Mouse (Mus musculus): ENCODE measurements around the gene Tifab. TPM values are rescaled to one million over a fixed set of nuclear protein-coding genes. Genes with fewer than 3 reads are reported as not detected.
A peak's percentile ranks its signal among the peaks of the same experiment; 100 is the strongest.

Tifab gene
- 1.3 and 1.7 TPM in 2 replicates for polyA plus RNA-seq (2016; fragmentation: Nextera tagmentation; extraction: Ambion mirVana)

GRCm38 (mm10) chr13:56178416-56179035 lies at the start of gene Tifab:
Gene Tifab (minus strand): TSS chr13:56178885.
- Histone ChIP-seq H3K4me3 (replicated peaks) (no peak within 1 kb of the TSS), H3K4me2 (no peak within 1 kb of the TSS), H3K36me3 (no peaks in the 10 kb centered on the region), H3K27me3 (no peaks in the 10 kb centered on the region), H3K27ac (0 out of 2 replicates have a peak within 1 kb of the TSS, but pooled peaks have one; percentile 12), H3K4me1 (replicated peaks) (peaks cover 25% of the 10 kb centered on the region), H3K9me3 (no peaks in the 10 kb centered on the region), H3K9ac (replicated peaks) (no peak within 1 kb of the TSS)
- no peak for ATAC-seq (ENCODE audit: insufficient number of reproducible peaks, insufficient read depth, low FRiP score, low TSS enrichment, low read depth)
- 94% methylated on average over 16 of the region's 16 CpGs for WGBS

DNA sequence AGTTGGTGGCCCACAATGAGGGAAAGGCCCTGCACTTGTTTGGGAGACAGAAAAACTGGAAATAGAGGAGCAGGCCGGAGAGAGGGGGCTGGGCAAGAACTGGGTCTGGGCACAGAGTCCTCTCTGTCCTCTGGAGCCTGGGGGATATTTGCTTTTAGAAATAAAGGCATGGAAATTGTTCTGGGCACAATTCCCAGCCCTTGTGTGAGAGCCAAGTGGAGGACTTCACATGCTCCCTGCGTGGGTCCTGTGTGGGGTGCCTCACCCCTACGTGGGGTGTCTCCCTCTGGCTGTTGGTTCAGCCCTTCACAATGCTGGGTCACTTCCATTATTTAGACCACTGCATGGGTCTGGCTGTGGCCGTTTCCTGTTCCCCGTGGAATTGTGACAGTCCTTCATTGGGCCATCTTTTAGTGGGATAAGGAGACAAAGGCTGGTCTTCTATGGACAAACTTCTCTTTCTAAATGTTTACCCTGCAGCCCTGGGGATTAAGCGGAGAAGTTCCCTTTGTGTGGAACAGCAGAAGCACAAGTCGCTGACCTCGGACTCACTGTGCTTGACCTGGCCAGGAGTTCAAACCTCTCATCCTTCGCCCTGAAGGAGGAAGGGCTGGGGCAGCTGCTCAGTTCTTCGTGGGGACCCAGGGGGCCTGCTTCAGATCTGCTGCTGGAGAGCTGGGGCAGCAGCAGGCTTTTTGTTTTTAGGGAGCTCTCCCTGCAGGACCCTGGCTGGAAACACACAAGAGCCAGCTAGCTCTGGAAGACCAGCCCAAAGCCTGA lies 47.7 kb upstream of the Tifab start:
- Histone ChIP-seq H3K4me3 (replicated peaks) (no peak overlapping the region), H3K36me3 (no peaks in the 10 kb centered on the region), H3K27ac (no peak overlapping the region), H3K4me1 (replicated peaks) (peaks cover 26% of the 10 kb centered on the region), H3K9me3 (no peaks in the 10 kb centered on the region), H3K4me2 (no peak overlapping the region), H3K27me3 (peaks cover 89% of the 10 kb centered on the region), H3K9ac (replicated peaks) (no peak overlapping the region)
- ATAC-seq (ENCODE audit: insufficient number of reproducible peaks, insufficient read depth, low FRiP score, low TSS enrichment, low read depth), result no peak
- 42% methylated on average over 10 of the region's 10 CpGs for WGBS

- H3K36me3 ChIP-seq, result no peaks in the 10 kb centered on the region
- no peaks in the 10 kb centered on the region for H3K9me3 ChIP-seq
- H3K9ac ChIP-seq (replicated peaks), result no peak overlapping the region
- ATAC-seq (ENCODE audit: insufficient number of reproducible peaks, insufficient read depth, low FRiP score, low TSS enrichment, low read depth), result no peak
- H3K4me3 ChIP-seq (replicated peaks), result no peak overlapping the region
- no peak overlapping the region; the same call in 1 of the 2 replicates for H3K4me2 ChIP-seq
- no peak overlapping the region for H3K27ac ChIP-seq
- 4% methylated on average over 21 of the region's 21 CpGs for WGBS
- peaks cover 28% of the 10 kb centered on the region for H3K4me1 ChIP-seq (replicated peaks)
- peaks cover 92% of the 10 kb centered on the region for H3K27me3 ChIP-seq
Observed at GRCm38 (mm10) chr13:56223625-56224024, 44.9 kb upstream of the Tifab start.

- no peak overlapping the region for H3K27ac ChIP-seq
Observed at GRCm38 (mm10) chr13:56222849-56223246, 44.2 kb upstream of the Tifab start.

GRCm38 (mm10) chr13:56221995-56222848 lies 43.5 kb upstream of the Tifab start:
- Histone ChIP-seq H3K4me3 (replicated peaks) (peak overlapping the region; percentile 47), H3K4me1 (replicated peaks) (peaks cover 25% of the 10 kb centered on the region), H3K27ac (no peak overlapping the region), H3K27me3 (peaks cover 84% of the 10 kb centered on the region), H3K36me3 (no peaks in the 10 kb centered on the region), H3K9ac (replicated peaks) (peak overlapping the region; percentile 37; the same call in 1 of the 2 replicates), H3K4me2 (peak overlapping the region; percentile 93), H3K9me3 (no peaks in the 10 kb centered on the region)
- ATAC-seq (ENCODE audit: insufficient number of reproducible peaks, insufficient read depth, low FRiP score, low TSS enrichment, low read depth), result peak; percentile 22; the same call in 1 of the 2 replicates
- WGBS, result 2% methylated on average over 50 of the region's 50 CpGs

More at GRCm38 (mm10) chr13:56222849-56223246, 44.2 kb upstream of the Tifab start:
- H3K9ac ChIP-seq (replicated peaks), result no peak overlapping the region
- 7% methylated on average over 4 of the region's 4 CpGs for WGBS
- no peaks in the 10 kb centered on the region for H3K36me3 ChIP-seq
- H3K4me3 ChIP-seq (replicated peaks), result no peak overlapping the region; the same call in 1 of the 2 replicates
- no peak for ATAC-seq (ENCODE audit: insufficient number of reproducible peaks, insufficient read depth, low FRiP score, low TSS enrichment, low read depth)
- 0 out of 2 replicates have a peak overlapping the region, but pooled peaks have one; percentile 93 for H3K4me2 ChIP-seq
- no peaks in the 10 kb centered on the region for H3K9me3 ChIP-seq
- H3K4me1 ChIP-seq (replicated peaks), result peaks cover 25% of the 10 kb centered on the region
- peaks cover 90% of the 10 kb centered on the region for H3K27me3 ChIP-seq

- Histone ChIP-seq H3K27me3 (peaks cover 82% of the 10 kb centered on the region), H3K4me2 (peak overlapping the region; percentile 93), H3K4me1 (replicated peaks) (peaks cover 25% of the 10 kb centered on the region), H3K9ac (replicated peaks) (peak overlapping the region; percentile 52), H3K9me3 (no peaks in the 10 kb centered on the region), H3K4me3 (replicated peaks) (peak overlapping the region; percentile 47), H3K27ac (no peak overlapping the region), H3K36me3 (no peaks in the 10 kb centered on the region)
- ATAC-seq (ENCODE audit: insufficient number of reproducible peaks, insufficient read depth, low FRiP score, low TSS enrichment, low read depth), result 0 out of 2 replicates have a peak, but pooled peaks have one; percentile 52
- under 1% methylated on average over 45 of the region's 46 CpGs for WGBS
Observed at GRCm38 (mm10) chr13:56221129-56221910, 42.6 kb upstream of the Tifab start.

DNA sequence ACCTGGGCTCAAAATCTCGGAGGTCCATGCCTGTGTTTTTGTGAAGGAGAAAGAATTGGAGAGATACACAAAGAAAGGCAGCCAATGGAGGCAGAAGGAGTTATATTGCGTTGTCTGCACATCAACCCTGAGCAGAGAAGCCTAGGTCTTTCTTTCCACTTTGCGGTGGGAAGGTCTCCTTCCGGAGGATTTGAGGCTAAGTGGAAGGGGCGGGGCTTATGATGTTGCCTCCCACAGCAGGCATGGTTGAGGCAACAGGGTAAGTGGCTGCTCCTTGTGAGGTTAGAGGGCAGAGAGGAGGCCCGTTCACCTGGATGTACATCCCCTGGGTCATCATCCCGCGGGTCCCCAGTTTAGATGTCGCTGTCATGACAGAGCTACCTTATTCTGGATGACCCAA lies 40.6 kb upstream of the Tifab start:
- Histone ChIP-seq H3K27ac (no peak overlapping the region), H3K36me3 (no peaks in the 10 kb centered on the region), H3K4me1 (replicated peaks) (peaks cover 25% of the 10 kb centered on the region), H3K4me3 (replicated peaks) (no peak overlapping the region), H3K4me2 (no peak overlapping the region), H3K9me3 (no peaks in the 10 kb centered on the region), H3K9ac (replicated peaks) (no peak overlapping the region), H3K27me3 (peaks cover 71% of the 10 kb centered on the region)
- 62% methylated on average over 9 of the region's 9 CpGs for WGBS
- ATAC-seq (ENCODE audit: insufficient number of reproducible peaks, insufficient read depth, low FRiP score, low TSS enrichment, low read depth), result no peak

DNA sequence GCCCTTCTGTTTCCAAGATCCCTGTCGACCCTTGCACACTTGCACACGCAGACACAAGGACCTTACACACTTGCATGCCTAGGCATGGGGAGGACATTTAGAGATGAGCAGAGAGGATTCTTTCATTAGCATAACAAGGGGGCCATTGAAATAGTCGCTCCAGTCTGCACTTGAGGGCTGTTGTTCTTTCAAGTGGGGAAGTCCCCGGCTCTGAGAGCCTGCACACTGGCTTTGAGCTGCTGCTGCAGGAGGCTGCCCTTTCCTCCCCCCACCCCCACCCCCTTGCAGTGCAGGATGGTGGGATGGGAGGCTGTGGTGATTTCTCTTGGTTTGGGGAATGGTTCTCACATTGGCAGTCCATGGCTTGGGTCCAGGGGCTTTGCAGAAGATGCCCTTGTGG lies 37.4 kb upstream of the Tifab start:
- no peaks in the 10 kb centered on the region for H3K36me3 ChIP-seq
- H3K9ac ChIP-seq (replicated peaks), result no peak overlapping the region
- ATAC-seq (ENCODE audit: insufficient number of reproducible peaks, insufficient read depth, low FRiP score, low TSS enrichment, low read depth), result no peak
- WGBS, result 22% methylated on average over 4 of the region's 4 CpGs
- no peak overlapping the region for H3K4me3 ChIP-seq (replicated peaks)
- H3K9me3 ChIP-seq, result peaks cover 3% of the 10 kb centered on the region; the same call in 1 of the 2 replicates
- peaks cover 3% of the 10 kb centered on the region; the same call in 1 of the 2 replicates for H3K4me1 ChIP-seq (replicated peaks)
- peaks cover 40% of the 10 kb centered on the region for H3K27me3 ChIP-seq
- H3K27ac ChIP-seq, result no peak overlapping the region
- no peak overlapping the region for H3K4me2 ChIP-seq

DNA sequence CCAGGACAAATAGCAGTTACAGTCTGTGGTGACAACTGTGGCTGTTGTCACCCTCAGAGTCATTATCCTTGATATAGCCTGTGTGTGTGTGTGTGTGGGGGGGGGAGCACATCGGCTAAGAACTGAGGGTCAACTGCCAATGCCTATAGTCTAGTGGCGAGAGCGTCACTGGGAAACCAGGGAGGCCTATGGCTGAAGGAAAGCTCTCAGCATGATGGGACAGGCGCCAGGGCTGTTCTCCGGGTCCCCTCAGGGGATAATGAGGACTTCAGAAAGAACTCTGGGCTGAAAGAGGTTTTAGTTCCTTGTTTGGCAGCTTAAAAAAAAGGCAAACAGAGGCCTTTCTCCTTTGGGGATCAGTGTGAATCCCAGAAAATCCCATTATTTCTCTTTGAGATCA lies 35.9 kb upstream of the Tifab start:
- H3K27ac ChIP-seq, result no peak overlapping the region
- no peaks in the 10 kb centered on the region for H3K36me3 ChIP-seq
- 62% methylated on average over 5 of the region's 5 CpGs for WGBS

DNA sequence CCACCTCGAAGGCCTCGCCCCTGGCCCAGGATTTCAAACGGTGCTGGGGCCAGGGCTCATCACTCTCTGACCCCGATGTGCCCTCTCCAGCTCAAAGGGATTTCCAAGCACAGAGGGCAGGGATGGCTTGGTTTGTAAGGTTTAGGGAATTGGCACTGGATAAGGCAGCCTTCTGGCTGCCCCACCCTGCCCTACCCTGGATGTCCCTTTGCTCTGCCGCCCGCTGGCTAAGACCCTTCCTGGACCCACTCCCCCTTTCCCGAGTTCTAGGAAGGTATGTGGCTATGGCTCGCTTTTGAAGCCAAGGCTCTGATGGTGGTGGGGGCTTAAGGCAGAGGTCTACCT lies 30.4 kb upstream of the Tifab start:
- no peak overlapping the region; the same call in 1 of the 2 replicates for H3K9ac ChIP-seq (replicated peaks)
- H3K36me3 ChIP-seq, result no peaks in the 10 kb centered on the region
- no peak overlapping the region for H3K27ac ChIP-seq
- H3K4me1 ChIP-seq (replicated peaks), result peaks cover 18% of the 10 kb centered on the region
- peak overlapping the region; percentile 59 for H3K4me2 ChIP-seq
- 0 out of 2 replicates have a peak, but pooled peaks have one; percentile 15 for ATAC-seq (ENCODE audit: insufficient number of reproducible peaks, insufficient read depth, low FRiP score, low TSS enrichment, low read depth)
- H3K4me3 ChIP-seq (replicated peaks), result peak overlapping the region; percentile 26
- 14% methylated on average over 8 of the region's 8 CpGs for WGBS
- peaks cover 18% of the 10 kb centered on the region for H3K27me3 ChIP-seq
- H3K9me3 ChIP-seq, result peaks cover 6% of the 10 kb centered on the region; the same call in 1 of the 2 replicates

More for the DNA sequence above, 35.9 kb upstream of the Tifab start:
- ATAC-seq (ENCODE audit: insufficient number of reproducible peaks, insufficient read depth, low FRiP score, low TSS enrichment, low read depth), result no peak
- Histone ChIP-seq H3K4me1 (replicated peaks) (no peaks in the 10 kb centered on the region), H3K9me3 (peaks cover 6% of the 10 kb centered on the region; the same call in 1 of the 2 replicates), H3K4me2 (no peak overlapping the region), H3K4me3 (replicated peaks) (no peak overlapping the region), H3K27me3 (peaks cover 30% of the 10 kb centered on the region), H3K9ac (replicated peaks) (no peak overlapping the region)
